Mouse (Mus musculus) ES-Bruce4 (cell line): ENCODE measurements around the gene Nudcd3.

Experiments
- CTCF ChIP-seq: IDR thresholded peaks from one replicate; pipeline ENCODE4 v1.8.1; 2011; ENCODE audit warnings: low read depth, low read length
- POLR2A ChIP-seq: IDR thresholded peaks from one replicate; pipeline ENCODE4 v1.8.1; 2011; ENCODE audit warnings: low read length; ENCODE audit not compliant: insufficient read depth

DNA sequence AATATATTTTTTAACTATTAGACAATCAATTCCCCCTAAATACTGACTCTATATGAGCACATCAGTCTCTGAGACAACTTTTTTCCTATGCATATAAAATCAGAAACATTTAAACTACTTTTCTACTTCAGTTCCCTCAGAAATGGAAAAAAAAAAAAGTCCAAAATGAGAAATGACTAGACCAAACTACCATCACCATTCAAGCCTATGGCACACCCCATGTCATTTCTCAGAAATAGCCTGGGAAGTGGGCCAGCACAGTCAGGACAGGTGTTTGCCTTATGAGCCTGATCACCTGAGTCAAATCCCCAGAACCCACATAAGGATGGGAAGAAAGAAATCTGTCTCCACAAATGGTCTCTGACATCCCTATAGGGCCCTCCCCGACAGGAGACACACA, 41.7 kb downstream of the Nudcd3 start:
- TF ChIP-seq CTCF, result no peak
- no peak for TF ChIP-seq POLR2A
